Mouse (Mus musculus) forebrain, embryonic 16.5 days (tissue): Measurements from ENCODE around the gene Tent5c. TPM values are rescaled to one million over a fixed set of nuclear protein-coding genes. Genes with fewer than 3 reads are reported as not detected.

Source experiments
- ATAC-seq: fragments of 200-750 bp; cut with Nextera tagmentation; 2 replicates; pipeline ENCODE4 v1.8.0; 2017; ENCODE audit warnings: mild to moderate bottlenecking, moderate library complexity
- H3K27ac ChIP-seq: fragments of 300-500 bp; sonication (generic); 2 replicates; pipeline ENCODE4 v1.5.1; 2014; ENCODE audit warnings: low read length, control low read depth
- H3K27me3 ChIP-seq: fragments of 300-500 bp; sonication (generic); replicated peaks from 2 replicates; pipeline ENCODE4 v1.6.1; 2014; ENCODE audit warnings: low read length; ENCODE audit not compliant: control insufficient read depth, insufficient read depth
- H3K36me3 ChIP-seq: fragments of 300-500 bp; sonication (generic); 2 replicates; pipeline ENCODE4 v1.6.1; 2014; ENCODE audit not compliant: control insufficient read depth, insufficient read depth
- H3K4me1 ChIP-seq: fragments of 300-500 bp; sonication (generic); replicated peaks from 2 replicates; pipeline ENCODE4 v1.6.1; 2014; ENCODE audit warnings: low read length; ENCODE audit not compliant: control insufficient read depth, insufficient read depth
- H3K4me2 ChIP-seq: fragments of 300-500 bp; sonication (generic); 2 replicates; pipeline ENCODE4 v1.6.1; 2014; ENCODE audit warnings: mild to moderate bottlenecking, low read length, control low read depth
- H3K4me3 ChIP-seq: fragments of 300-500 bp; sonication (generic); replicated peaks from 2 replicates; pipeline ENCODE4 v1.5.1; 2014; ENCODE audit warnings: mild to moderate bottlenecking, low read length, control low read depth
- H3K9ac ChIP-seq: fragments of 300-500 bp; sonication (generic); replicated peaks from 2 replicates; pipeline ENCODE4 v1.6.1; 2014; ENCODE audit warnings: low read depth, low read length, control low read depth
- H3K9me3 ChIP-seq: fragments of 300-500 bp; sonication (generic); 2 replicates; pipeline ENCODE4 v1.6.1; 2016; ENCODE audit warnings: low read length; ENCODE audit not compliant: control insufficient read depth
- WGBS: fragments of 180-500 bp; shearing (Covaris S2); extraction: QIAGEN DNeasy Blood & Tissue Kit; methylation state at CpG from one replicate; pipeline ENCODE4 v1.1.7; 2014; 5-methylcytosine and 5-hydroxymethylcytosine counted together
- polyA plus RNA-seq: library from polyadenylated mRNA; unstranded; fragments of >200 nt; fragmentation: Nextera tagmentation; extraction: Ambion mirVana; gene quantifications from 2 replicates; pipeline ENCODE4 v1.2.1, GENCODE M21; 2015

The Tent5c gene
- polyA plus RNA-seq, 1 experiment from 2014 or later: 3.5 TPM

DNA sequence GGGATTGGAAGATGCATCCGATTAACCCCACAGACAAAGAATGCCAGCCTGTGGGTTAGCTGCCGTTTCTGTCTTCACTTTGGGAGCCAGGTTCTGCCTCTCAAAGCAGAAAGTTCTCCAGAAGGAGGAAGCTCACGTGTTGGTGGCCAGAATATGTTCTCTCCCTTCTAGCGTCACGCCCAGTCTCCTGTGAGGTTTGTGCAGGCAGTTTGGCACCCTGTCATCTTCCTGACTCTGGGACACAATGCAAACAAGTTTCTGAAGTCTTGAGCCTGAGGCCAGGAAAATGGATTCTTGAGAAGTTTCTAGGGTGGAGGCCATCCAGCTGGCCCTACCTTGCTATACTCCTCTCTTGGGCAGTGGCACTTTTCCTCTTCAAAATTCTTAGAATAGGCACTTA, 5.8 kb upstream of the Tent5c start:
- H3K4me2 ChIP-seq: no peak overlapping the region
- no peaks in the 10 kb centered on the region for H3K36me3 ChIP-seq
- no peaks in the 10 kb centered on the region; the same call in 1 of the 2 replicates for H3K27me3 ChIP-seq
- H3K9ac ChIP-seq: no peak overlapping the region
- H3K9me3 ChIP-seq: no peaks in the 10 kb centered on the region
- no peak overlapping the region for H3K4me3 ChIP-seq
- no peak for ATAC-seq
- no peak overlapping the region for H3K27ac ChIP-seq
- H3K4me1 ChIP-seq: 0 out of 2 replicates have a peak, but pooled peaks cover 2% of the 10 kb centered on the region
- 92% methylated on average over 5 of the region's 5 CpGs for WGBS

DNA sequence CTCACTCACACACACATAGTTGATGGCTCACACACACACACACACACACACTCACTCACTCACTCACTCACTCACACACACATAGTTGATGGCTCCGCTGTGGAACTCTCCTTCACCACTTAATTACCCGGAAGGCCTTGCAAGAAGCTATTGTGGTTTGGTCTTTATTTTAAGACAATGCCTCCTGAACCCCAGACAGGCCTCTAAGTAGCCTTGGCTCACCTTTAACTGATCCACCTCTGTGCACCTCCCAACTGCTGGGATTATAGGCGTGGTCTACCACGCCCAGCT, 831 bp upstream of the Tent5c start:
- H3K4me2 ChIP-seq: peak overlapping the region; percentile 98
- peaks cover 34% of the 10 kb centered on the region for H3K27me3 ChIP-seq
- H3K9me3 ChIP-seq: no peaks in the 10 kb centered on the region
- H3K4me3 ChIP-seq: no peak overlapping the region; the same call in 1 of the 2 replicates
- H3K27ac ChIP-seq: no peak overlapping the region
- H3K9ac ChIP-seq: no peak overlapping the region
- H3K4me1 ChIP-seq: peaks cover 9% of the 10 kb centered on the region
- WGBS: 16% methylated on average over 4 of the region's 4 CpGs
- no peaks in the 10 kb centered on the region for H3K36me3 ChIP-seq
- no peak for ATAC-seq

GRCm38 (mm10) chr3:100488251-100489132, 632 bp downstream of the Tent5c start:
- Histone ChIP-seq H3K27ac (no peak overlapping the region), H3K4me3 (peak overlapping the region; percentile 76), H3K27me3 (peaks cover 34% of the 10 kb centered on the region), H3K9me3 (no peaks in the 10 kb centered on the region), H3K36me3 (no peaks in the 10 kb centered on the region), H3K4me2 (peak overlapping the region; percentile 98), H3K4me1 (peaks cover 9% of the 10 kb centered on the region), H3K9ac (peak overlapping the region; percentile 52)
- under 1% methylated on average over 57 of the region's 66 CpGs for WGBS
- peak; percentile 57 for ATAC-seq

DNA sequence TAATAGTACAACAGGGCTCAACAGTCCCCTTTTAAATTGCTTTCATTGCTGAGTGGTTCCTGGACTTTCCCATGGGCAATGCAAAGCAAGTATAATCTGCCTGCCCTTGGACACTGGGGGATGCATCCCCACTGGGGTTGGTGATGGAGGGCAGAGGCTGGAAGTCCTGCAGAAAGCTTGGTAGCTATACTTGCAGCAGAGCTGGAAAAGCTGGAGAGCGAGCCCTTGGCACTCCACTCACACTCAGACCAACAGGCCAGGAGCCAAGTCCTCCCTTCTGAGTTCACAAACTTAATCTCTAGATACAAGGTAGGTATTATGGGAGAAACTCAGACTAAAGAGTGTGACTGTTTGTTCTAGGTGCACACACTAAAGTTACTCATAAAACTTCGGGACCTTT, 2.1 kb downstream of the Tent5c start:
- ATAC-seq: no peak
- Histone ChIP-seq H3K9me3 (no peaks in the 10 kb centered on the region), H3K9ac (no peak overlapping the region), H3K27ac (no peak overlapping the region), H3K36me3 (no peaks in the 10 kb centered on the region), H3K27me3 (peaks cover 34% of the 10 kb centered on the region), H3K4me2 (no peak overlapping the region), H3K4me1 (peaks cover 9% of the 10 kb centered on the region), H3K4me3 (no peak overlapping the region)
- 74% methylated on average over 2 of the region's 2 CpGs for WGBS

GRCm38 (mm10) chr3:100485390-100486132, 3.6 kb downstream of the Tent5c start:
- 49% methylated on average over 11 of the region's 11 CpGs for WGBS
- ATAC-seq: no peak
- Histone ChIP-seq H3K4me3 (no peak overlapping the region), H3K27me3 (peaks cover 34% of the 10 kb centered on the region), H3K36me3 (no peaks in the 10 kb centered on the region), H3K4me1 (peaks cover 9% of the 10 kb centered on the region), H3K9me3 (no peaks in the 10 kb centered on the region), H3K27ac (no peak overlapping the region), H3K9ac (no peak overlapping the region), H3K4me2 (no peak overlapping the region)

- no peak overlapping the region for H3K4me2 ChIP-seq
- whole genome bisulfite sequencing: 88% methylated on average over 5 of the region's 5 CpGs
Measured at GRCm38 (mm10) chr3:100482971-100483610, 6.0 kb downstream of the Tent5c start.

DNA sequence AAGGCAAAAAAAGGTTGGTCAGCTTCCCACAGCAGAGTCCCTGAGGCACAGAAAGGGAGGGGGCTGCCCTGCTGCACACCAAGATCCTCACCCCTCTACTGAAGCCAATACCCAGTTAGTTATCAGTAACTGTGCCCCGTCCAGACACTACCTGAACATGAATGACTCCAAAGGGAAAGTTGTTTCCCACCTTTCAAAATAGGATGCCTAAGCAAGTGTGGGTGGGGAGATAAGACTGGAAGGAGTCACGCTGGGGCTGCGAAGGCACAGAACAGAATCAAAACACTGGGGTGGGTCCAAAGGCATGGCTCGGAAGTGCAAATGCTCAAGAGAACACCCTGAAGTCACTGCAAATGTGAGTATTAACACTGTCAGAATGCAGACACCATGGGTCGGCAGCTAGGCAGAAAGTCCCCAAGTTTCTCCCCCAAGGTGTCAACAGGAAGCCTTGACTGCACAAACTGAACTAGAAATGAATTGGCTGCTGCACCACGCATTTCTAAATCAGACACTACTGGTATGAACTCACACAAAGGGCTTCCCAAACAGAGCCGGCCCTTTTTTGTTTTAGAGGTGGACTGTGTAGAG, 6.7 kb downstream of the Tent5c start:
- Histone ChIP-seq H3K36me3 (no peaks in the 10 kb centered on the region), H3K27me3 (peaks cover 17% of the 10 kb centered on the region), H3K4me2 (no peak overlapping the region), H3K9me3 (no peaks in the 10 kb centered on the region), H3K9ac (no peak overlapping the region), H3K27ac (no peak overlapping the region), H3K4me3 (no peak overlapping the region), H3K4me1 (no peaks in the 10 kb centered on the region)
- WGBS: 54% methylated on average over 7 of the region's 7 CpGs
- no peak for ATAC-seq

More at GRCm38 (mm10) chr3:100482971-100483610, 6.0 kb downstream of the Tent5c start:
- ATAC-seq: no peak
- no peak overlapping the region for H3K4me3 ChIP-seq
- peaks cover under 1% of the 10 kb centered on the region for H3K4me1 ChIP-seq
- H3K9ac ChIP-seq: no peak overlapping the region
- H3K9me3 ChIP-seq: no peaks in the 10 kb centered on the region
- no peaks in the 10 kb centered on the region for H3K36me3 ChIP-seq
- H3K27ac ChIP-seq: no peak overlapping the region
- peaks cover 24% of the 10 kb centered on the region for H3K27me3 ChIP-seq

- no peak overlapping the region for H3K27ac ChIP-seq
- H3K4me3 ChIP-seq: no peak overlapping the region
- no peak overlapping the region for H3K4me2 ChIP-seq
- no peak overlapping the region for H3K9ac ChIP-seq
- H3K27me3 ChIP-seq: no peaks in the 10 kb centered on the region
- H3K36me3 ChIP-seq: no peaks in the 10 kb centered on the region
- H3K4me1 ChIP-seq: no peaks in the 10 kb centered on the region
- no peak for ATAC-seq
- no peaks in the 10 kb centered on the region for H3K9me3 ChIP-seq
- 84% methylated on average over 7 of the region's 7 CpGs for WGBS
Measured at GRCm38 (mm10) chr3:100480251-100481005, 8.7 kb downstream of the Tent5c start.
